Mouse (Mus musculus) hindbrain, embryonic 10.5 days (tissue): ENCODE results near the gene Rpl13a. TPM values are rescaled to one million over a fixed set of nuclear protein-coding genes. Genes with fewer than 3 reads are reported as not detected.
A peak's percentile ranks its signal among the peaks of the same experiment; 100 is the strongest.

Experiments
- DNase-seq: peaks from one replicate; pipeline ENCODE4 v3.0.0-alpha.2; 2017; ENCODE audit warnings: low spot score
- H3K27ac ChIP-seq: fragments of 300-500 bp; sonication (generic); 2 replicates; pipeline ENCODE4 v1.5.1; 2016; ENCODE audit warnings: mild to moderate bottlenecking, moderate library complexity
- H3K27me3 ChIP-seq: fragments of 300-500 bp; sonication (generic); 2 replicates; pipeline ENCODE4 v1.6.1; 2016; ENCODE audit warnings: mild to moderate bottlenecking; ENCODE audit not compliant: poor library complexity, insufficient read depth, severe bottlenecking
- H3K36me3 ChIP-seq: fragments of 300-500 bp; sonication (generic); 2 replicates; pipeline ENCODE4 v1.6.1; 2016; ENCODE audit warnings: mild to moderate bottlenecking, moderate library complexity
- H3K4me1 ChIP-seq: fragments of 300-500 bp; sonication (generic); replicated peaks from 2 replicates; pipeline ENCODE4 v1.6.1; 2016; ENCODE audit warnings: mild to moderate bottlenecking
- H3K4me3 ChIP-seq: fragments of 300-500 bp; sonication (generic); 2 replicates; pipeline ENCODE4 v1.5.1; 2016; ENCODE audit warnings: mild to moderate bottlenecking, moderate library complexity
- H3K9me3 ChIP-seq: fragments of 300-500 bp; sonication (generic); 2 replicates; pipeline ENCODE4 v1.6.1; 2016; ENCODE audit warnings: mild to moderate bottlenecking, moderate library complexity
- WGBS: fragments of 180-500 bp; shearing (Covaris S2); methylation state at CpG from one replicate; pipeline ENCODE4 v1.1.7; 2016; 5-methylcytosine and 5-hydroxymethylcytosine counted together
- microRNA counts: library from miRNA; unstranded; fragments of <30 nt; microRNA quantifications from one replicate; lab custom pipeline; 2017
- polyA plus RNA-seq: library from polyadenylated mRNA; unstranded; fragments of >200 nt; fragmentation: Nextera tagmentation; extraction: Ambion mirVana; gene quantifications from 2 replicates; pipeline ENCODE4 v1.2.1, GENCODE M21; 2016

Rpl13a gene
- polyA plus RNA-seq, 1 experiment from 2014 or later: 1,174 TPM

GRCm38 (mm10) chr7:45086084-45086483, 42.5 kb downstream of the Rpl13a start:
- Histone ChIP-seq H3K4me1 (peaks cover 16% of the 10 kb centered on the region), H3K27ac (no peak overlapping the region), H3K27me3 (peaks cover 7% of the 10 kb centered on the region; the same call in 1 of the 2 replicates), H3K9me3 (peaks cover 4% of the 10 kb centered on the region; the same call in 1 of the 2 replicates), H3K36me3 (peaks cover 62% of the 10 kb centered on the region), H3K4me3 (0 out of 2 replicates have a peak overlapping the region, but pooled peaks have one; percentile 4)
- DNase-seq: no peak
- WGBS: 78% methylated on average over 4 of the region's 4 CpGs

GRCm38 (mm10) chr7:45083300-45083890, 45.2 kb downstream of the Rpl13a start:
- WGBS: 87% methylated on average over 22 of the region's 22 CpGs
- H3K4me1 ChIP-seq: peaks cover 12% of the 10 kb centered on the region; the same call in 1 of the 2 replicates
- H3K9me3 ChIP-seq: peaks cover 4% of the 10 kb centered on the region; the same call in 1 of the 2 replicates
- H3K27me3 ChIP-seq: no peaks in the 10 kb centered on the region
- no peak overlapping the region for H3K27ac ChIP-seq
- peaks cover 60% of the 10 kb centered on the region for H3K36me3 ChIP-seq
- H3K4me3 ChIP-seq: no peak overlapping the region
- no peak for DNase-seq

GRCm38 (mm10) chr7:45082401-45083299, 45.9 kb downstream of the Rpl13a start:
- 0 out of 2 replicates have a peak overlapping the region, but pooled peaks have one; percentile 18 for H3K4me3 ChIP-seq
- DNase-seq: no peak
- H3K9me3 ChIP-seq: peaks cover 4% of the 10 kb centered on the region; the same call in 1 of the 2 replicates
- H3K27ac ChIP-seq: no peak overlapping the region
- no peaks in the 10 kb centered on the region for H3K27me3 ChIP-seq
- peaks cover 12% of the 10 kb centered on the region; the same call in 1 of the 2 replicates for H3K4me1 ChIP-seq
- peaks cover 56% of the 10 kb centered on the region for H3K36me3 ChIP-seq
- WGBS: 68% methylated on average over 25 of the region's 25 CpGs

- peaks cover 56% of the 10 kb centered on the region for H3K36me3 ChIP-seq
- peaks cover 12% of the 10 kb centered on the region; the same call in 1 of the 2 replicates for H3K4me1 ChIP-seq
- H3K27me3 ChIP-seq: no peaks in the 10 kb centered on the region
- no peak overlapping the region for H3K4me3 ChIP-seq
- WGBS: 45% methylated on average over 5 of the region's 5 CpGs
- peaks cover 2% of the 10 kb centered on the region; the same call in 1 of the 2 replicates for H3K9me3 ChIP-seq
- DNase-seq: no peak
- H3K27ac ChIP-seq: no peak overlapping the region
Measured at GRCm38 (mm10) chr7:45081016-45081415, 47.5 kb downstream of the Rpl13a start.

- DNase-seq: peak; percentile 90
- 1% methylated on average over 10 of the region's 10 CpGs for WGBS
- Histone ChIP-seq H3K4me3 (no peak overlapping the region), H3K27me3 (no peaks in the 10 kb centered on the region), H3K4me1 (peaks cover 12% of the 10 kb centered on the region; the same call in 1 of the 2 replicates), H3K9me3 (no peaks in the 10 kb centered on the region), H3K36me3 (peaks cover 57% of the 10 kb centered on the region), H3K27ac (no peak overlapping the region)
Measured at GRCm38 (mm10) chr7:45079856-45080255, 48.7 kb downstream of the Rpl13a start.

GRCm38 (mm10) chr7:45078513-45078912, 50.0 kb downstream of the Rpl13a start:
- Histone ChIP-seq H3K27me3 (no peaks in the 10 kb centered on the region), H3K4me1 (peaks cover 12% of the 10 kb centered on the region; the same call in 1 of the 2 replicates), H3K4me3 (no peak overlapping the region), H3K9me3 (no peaks in the 10 kb centered on the region), H3K36me3 (peaks cover 58% of the 10 kb centered on the region), H3K27ac (no peak overlapping the region)
- DNase-seq: peak; percentile 74
- 41% methylated on average over 9 of the region's 9 CpGs for WGBS

GRCm38 (mm10) chr7:45077829-45078228, 50.7 kb downstream of the Rpl13a start:
- DNase-seq: no peak
- peaks cover 54% of the 10 kb centered on the region for H3K36me3 ChIP-seq
- 93% methylated on average over 2 of the region's 2 CpGs for WGBS
- H3K4me3 ChIP-seq: no peak overlapping the region
- no peaks in the 10 kb centered on the region for H3K9me3 ChIP-seq
- H3K4me1 ChIP-seq: peaks cover 7% of the 10 kb centered on the region; the same call in 1 of the 2 replicates
- no peaks in the 10 kb centered on the region for H3K27me3 ChIP-seq
- H3K27ac ChIP-seq: no peak overlapping the region

- Histone ChIP-seq H3K9me3 (no peaks in the 10 kb centered on the region), H3K36me3 (peaks cover 49% of the 10 kb centered on the region), H3K4me1 (0 out of 2 replicates have a peak, but pooled peaks cover 4% of the 10 kb centered on the region), H3K27me3 (no peaks in the 10 kb centered on the region), H3K27ac (no peak overlapping the region), H3K4me3 (no peak overlapping the region)
- WGBS: 89% methylated on average over 14 of the region's 14 CpGs
- no peak for DNase-seq
Measured at GRCm38 (mm10) chr7:45077322-45077721, 51.2 kb downstream of the Rpl13a start.

GRCm38 (mm10) chr7:45076501-45076900, 52.1 kb downstream of the Rpl13a start:
- Histone ChIP-seq H3K4me3 (no peak overlapping the region), H3K9me3 (no peaks in the 10 kb centered on the region), H3K27ac (no peak overlapping the region), H3K4me1 (0 out of 2 replicates have a peak, but pooled peaks cover 4% of the 10 kb centered on the region), H3K36me3 (peaks cover 52% of the 10 kb centered on the region), H3K27me3 (no peaks in the 10 kb centered on the region)
- DNase-seq: no peak
- 90% methylated on average over 30 of the region's 30 CpGs for WGBS

MicroRNAs encoded within 50 kb of the gene (microRNA counts, 519-probe panel; counts per million panel counts)
- microRNA mmu-miR-150 (lab: Ali Mortazavi, UCI): 1,255 counts per million, percentile 77 among the panel's probes with 10 or more counts

Other genes starting within 250 kb of the Rpl13a start
- 187 and 223 TPM in 2 replicates for gene Med25, start 236.0 kb downstream of the Rpl13a start, polyA plus RNA-seq
- gene Fuz, start 232.7 kb downstream of the Rpl13a start, polyA plus RNA-seq: 24.4 and 28.4 TPM in 2 replicates
- gene Ap2a1, start 199.3 kb downstream of the Rpl13a start, polyA plus RNA-seq: 80.7 and 93.1 TPM in 2 replicates
- gene Tsks, start 185.6 kb downstream of the Rpl13a start, polyA plus RNA-seq: 0.08 TPM in 1 of 2 replicates, not detected in the other
- gene Cpt1c, start 153.9 kb downstream of the Rpl13a start, polyA plus RNA-seq: 22.4 and 26.8 TPM in 2 replicates
- 843 and 861 TPM in 2 replicates for gene Prmt1, start 142.2 kb downstream of the Rpl13a start, polyA plus RNA-seq
- gene Irf3, start 131.1 kb downstream of the Rpl13a start, polyA plus RNA-seq: 76.7 and 78.1 TPM in 2 replicates
- gene Bcl2l12, start 130.0 kb downstream of the Rpl13a start, polyA plus RNA-seq: 69.6 and 73.9 TPM in 2 replicates
- gene Scaf1, start 112.4 kb downstream of the Rpl13a start, polyA plus RNA-seq: 44.0 and 49.9 TPM in 2 replicates
- gene Rras, start 110.8 kb downstream of the Rpl13a start, polyA plus RNA-seq: 24.4 and 24.8 TPM in 2 replicates
- 11.9 and 13.4 TPM in 2 replicates for gene Prr12, start 75.9 kb downstream of the Rpl13a start, polyA plus RNA-seq
- gene Nosip, start 66.3 kb downstream of the Rpl13a start, polyA plus RNA-seq: 67.8 and 70.7 TPM in 2 replicates
- 16.9 and 18.6 TPM in 2 replicates for gene Prrg2, start 66.1 kb downstream of the Rpl13a start, polyA plus RNA-seq
- gene Rcn3, start 36.5 kb downstream of the Rpl13a start, polyA plus RNA-seq: 127 and 135 TPM in 2 replicates
- gene Fcgrt, start 24.9 kb downstream of the Rpl13a start, polyA plus RNA-seq: 9.9 and 13.1 TPM in 2 replicates
- gene Rps11, start 4.3 kb downstream of the Rpl13a start, polyA plus RNA-seq: 1,526 and 1,700 TPM in 2 replicates
- 0.13 and 0.15 TPM in 2 replicates for gene Gm45713, start 7.5 kb upstream of the Rpl13a start, polyA plus RNA-seq
- 0.85 and 2.0 TPM in 2 replicates for gene Flt3l, start 7.7 kb upstream of the Rpl13a start, polyA plus RNA-seq
- gene Pih1d1, start 25.5 kb upstream of the Rpl13a start, polyA plus RNA-seq: 101 and 116 TPM in 2 replicates
- gene Aldh16a1, start 25.8 kb upstream of the Rpl13a start, polyA plus RNA-seq: 54.5 and 55.3 TPM in 2 replicates
- 0.71 and 1.2 TPM in 2 replicates for gene Slc17a7, start 35.2 kb upstream of the Rpl13a start, polyA plus RNA-seq
- not detected in 2 replicates for gene Gfy, start 50.8 kb upstream of the Rpl13a start, polyA plus RNA-seq
- gene Pth2, start 52.2 kb upstream of the Rpl13a start, polyA plus RNA-seq: not detected in 2 replicates
- gene Ccdc155, start 76.1 kb upstream of the Rpl13a start, polyA plus RNA-seq: 0.64 and 0.80 TPM in 2 replicates
- gene Dkkl1, start 83.4 kb upstream of the Rpl13a start, polyA plus RNA-seq: 1.8 and 2.1 TPM in 2 replicates
- gene Tead2, start 87.0 kb upstream of the Rpl13a start, polyA plus RNA-seq: 324 and 370 TPM in 2 replicates
- 1.0 and 1.1 TPM in 2 replicates for gene Cd37, start 110.4 kb upstream of the Rpl13a start, polyA plus RNA-seq
- 0.26 TPM in 1 of 2 replicates, not detected in the other for gene Slc6a16, start 112.3 kb upstream of the Rpl13a start, polyA plus RNA-seq
- gene Slc6a21, start 148.8 kb upstream of the Rpl13a start, polyA plus RNA-seq: not detected in 2 replicates
- 10.5 and 12.5 TPM in 2 replicates for gene Trpm4, start 205.0 kb upstream of the Rpl13a start, polyA plus RNA-seq
- gene Hrc, start 206.5 kb upstream of the Rpl13a start, polyA plus RNA-seq: 0.36 and 0.42 TPM in 2 replicates
- gene Ppfia3, start 238.3 kb upstream of the Rpl13a start, polyA plus RNA-seq: 8.4 and 12.9 TPM in 2 replicates
- 0.89 and 1.5 TPM in 2 replicates for gene Lin7b, start 241.8 kb upstream of the Rpl13a start, polyA plus RNA-seq